Comparison of ENCODE assay signal across 22 mouse cellular contexts in the genomic region with DNA sequence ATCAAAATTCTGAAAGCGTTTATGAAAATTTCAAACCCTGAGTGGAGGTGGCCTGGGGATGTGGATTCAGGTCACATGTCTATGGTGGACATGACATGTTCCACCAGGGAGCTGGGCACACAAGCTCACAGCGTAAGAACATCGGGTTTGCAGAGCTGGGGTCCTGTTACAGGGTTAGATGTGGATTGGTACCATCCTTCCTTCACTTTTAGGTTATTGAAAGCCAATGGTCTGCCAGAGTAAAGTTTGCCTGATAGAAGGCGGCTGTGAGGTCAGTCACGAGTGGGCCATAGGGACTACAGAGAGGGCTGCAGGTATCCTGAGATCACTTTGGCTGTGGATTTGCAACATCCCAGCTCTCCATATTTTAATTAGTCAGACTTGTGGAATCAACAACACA. TPM values are rescaled to one million over a fixed set of nuclear protein-coding genes. Genes with fewer than 3 reads are reported as not detected.
DNase-seq lines count a peak whose midpoint lies in the region; ATAC-seq lines count a peak whose summit lies in the region.
"Had no signal": no experiment of that assay in that cellular context is flagged by ENCODE, and none has a peak within 500 bp of the region (broad histone marks: within the 10 kb centered on the region; RNA-seq: fewer than 3 reads in every experiment).

No protein-coding gene starts in this region.

- no peak overlapping the region for H3K27ac ChIP-seq in heart, embryonic 10.5 days
- H3K27ac ChIP-seq in liver, embryonic 11.5 days (ENCODE audit: low read depth, low read length) = no peak overlapping the region

- DNase-seq in heart, adult 11 months = peak; percentile 75
- DNase-seq in heart, postnatal 4 days = no peak
- peak; percentile 53 for DNase-seq in heart, embryonic 10.5 days (ENCODE audit: low spot score)
- no peak for DNase-seq in heart, adult 9 months (ENCODE audit: low spot score in 2 of 2)
- DNase-seq in liver, embryonic 11.5 days (ENCODE audit: low spot score) = peak; percentile 22
- no peak for DNase-seq in liver
- DNase-seq: adrenal gland, adult 2 months; adrenal gland, adult 8-10 months; adrenal gland, postnatal 10 days; adrenal gland, postnatal 14 days; adrenal gland, postnatal 25 days; adrenal gland, postnatal 36 days; B cell, adult 2 months; cerebellum, adult 11 months; cerebellum, adult 11-12 months; cerebellum, adult 18-20 months had no signal

- no peak overlapping the region for H3K4me2 ChIP-seq in liver, embryonic 11.5 days

- H3K9me3 ChIP-seq in heart, embryonic 10.5 days = no peaks in the 10 kb centered on the region
- H3K9me3 ChIP-seq in liver, embryonic 11.5 days (ENCODE audit: control insufficient read depth, low read length) = no peaks in the 10 kb centered on the region; the same call in 1 of the 2 replicates
- H3K9me3 ChIP-seq: G1E had no signal

- 89% methylated on average over 5 of the region's 5 CpGs for WGBS in heart, embryonic 10.5 days
- WGBS in liver, embryonic 11.5 days = 86% methylated on average over 5 of the region's 5 CpGs

- no peaks in the 10 kb centered on the region for H3K4me1 ChIP-seq in heart, embryonic 10.5 days
- H3K4me1 ChIP-seq in liver, embryonic 11.5 days (replicated peaks; ENCODE audit: control insufficient read depth, insufficient read depth, low read length) = no peaks in the 10 kb centered on the region

- H3K4me3 ChIP-seq in heart, embryonic 10.5 days = no peak overlapping the region
- no peak overlapping the region for H3K4me3 ChIP-seq in liver, embryonic 11.5 days (ENCODE audit: low read depth, low read length)

- H3K27me3 ChIP-seq in heart, embryonic 10.5 days (ENCODE audit: insufficient read depth, poor library complexity, severe bottlenecking) = no peaks in the 10 kb centered on the region
- no peaks in the 10 kb centered on the region for H3K27me3 ChIP-seq in liver, embryonic 11.5 days (replicated peaks; ENCODE audit: control insufficient read depth, insufficient read depth, low read length)
- H3K27me3 ChIP-seq: CH12.LX, Patski had no signal

- peaks cover 8% of the 10 kb centered on the region for H3K36me3 ChIP-seq in heart, embryonic 10.5 days
- H3K36me3 ChIP-seq in liver, embryonic 11.5 days (ENCODE audit: control insufficient read depth, insufficient read depth, low read length) = peaks cover 5% of the 10 kb centered on the region; the same call in 1 of the 2 replicates

- ATAC-seq in liver, embryonic 11.5 days (replicated peaks; ENCODE audit: low FRiP score) = no peak
- ATAC-seq: activated CD4-positive, CD25-positive, alpha-beta regulatory T cell, adult 4 months; CD4-positive, CD25-positive, alpha-beta regulatory T cell, adult 4 months; Patski had no signal

- H3K9ac ChIP-seq in liver, embryonic 11.5 days (ENCODE audit: low read depth, low read length) = no peak overlapping the region

RNA-seq across cellular contexts. Expression of gene Ebf1, which starts 44.3 kb away (rescaled TPM):
- 10 to 100 TPM; 27.2 to 31.0 TPM for total RNA-seq in heart, postnatal 4 days (2021)
- 7.6 and 17.9 TPM in 2 replicates for polyA plus RNA-seq in heart, embryonic 10.5 days (2016; fragmentation: Nextera tagmentation; extraction: Ambion mirVana)
- polyA plus RNA-seq in liver, embryonic 11.5 days (2014; fragmentation: Nextera tagmentation; extraction: Ambion mirVana) = 0.75 and 0.99 TPM in 2 replicates
- total RNA-seq: MEL had no signal
- polyA plus RNA-seq: G1E had no signal

RNA-seq across cellular contexts. Expression of gene Rnf145, which starts 54.0 kb away (rescaled TPM):
- 10 to 100 TPM; 30.0 TPM for total RNA-seq in heart, postnatal 4 days (2021)
- polyA plus RNA-seq in heart, embryonic 10.5 days (2016; fragmentation: Nextera tagmentation; extraction: Ambion mirVana) = 59.8 and 82.1 TPM in 2 replicates
- polyA plus RNA-seq in liver, embryonic 11.5 days (2014; fragmentation: Nextera tagmentation; extraction: Ambion mirVana) = 74.4 and 76.3 TPM in 2 replicates

Comparison
In these comparisons a context has a peak if more than half of its experiments do, and no peak if none do; other contexts are left out.
1. DNase-seq: peak in heart, adult 11 months (single experiment), heart, embryonic 10.5 days (single experiment) and liver, embryonic 11.5 days (single experiment); none in heart, postnatal 4 days (single experiment), heart, adult 9 months (0 of 2) and liver (single experiment).